Mouse (Mus musculus): ENCODE results near the gene Cdc42bpb.

Gene Cdc42bpb

GRCm38 (mm10) chr12:111377376-111377973 is at the start of gene Cdc42bpb:
Gene Cdc42bpb, minus strand, starts transcription at chr12:111377718.
- in situ Hi-C loops (cut with MboI, MseI), result no loop called here

DNA sequence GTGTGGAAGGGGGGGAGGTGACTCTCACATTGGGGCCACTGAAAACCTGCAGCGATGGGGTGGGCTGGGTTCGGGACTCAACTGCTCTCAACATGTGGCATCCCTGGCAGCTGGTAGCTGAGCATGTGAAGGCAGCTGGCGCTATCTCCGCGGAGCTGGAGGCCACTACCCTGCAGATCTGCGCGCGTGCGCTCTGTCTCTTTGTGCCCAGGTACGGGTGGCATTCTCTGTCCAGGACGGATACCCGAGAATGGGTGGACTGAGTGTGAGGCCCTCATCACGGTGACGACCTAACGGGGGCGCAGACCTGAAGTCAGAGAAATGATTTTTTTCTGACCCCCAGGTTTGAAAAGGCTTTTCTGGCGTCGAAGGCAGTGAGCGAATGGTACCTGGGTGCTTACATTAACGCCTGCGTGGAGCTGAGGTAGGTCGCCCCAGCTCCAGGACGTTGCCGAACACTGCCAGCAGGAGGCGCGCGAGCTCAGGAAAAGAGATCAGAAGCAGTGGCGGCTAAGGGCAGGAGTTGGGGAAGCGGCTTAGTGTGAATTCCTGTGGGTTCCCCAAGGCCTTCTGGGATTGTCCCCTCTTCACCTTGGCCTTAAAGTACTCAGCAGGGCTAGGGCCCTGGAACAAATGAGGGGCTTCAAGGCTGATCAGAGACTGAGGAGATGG is 48.4 kb upstream of the Cdc42bpb start:
- in situ Hi-C loops (cut with MboI, MseI), result no loop called here

GRCm38 (mm10) chr12:111425258-111425657 is 47.7 kb upstream of the Cdc42bpb start:
- in situ Hi-C loops (cut with MboI, MseI), result no loop called here

DNA sequence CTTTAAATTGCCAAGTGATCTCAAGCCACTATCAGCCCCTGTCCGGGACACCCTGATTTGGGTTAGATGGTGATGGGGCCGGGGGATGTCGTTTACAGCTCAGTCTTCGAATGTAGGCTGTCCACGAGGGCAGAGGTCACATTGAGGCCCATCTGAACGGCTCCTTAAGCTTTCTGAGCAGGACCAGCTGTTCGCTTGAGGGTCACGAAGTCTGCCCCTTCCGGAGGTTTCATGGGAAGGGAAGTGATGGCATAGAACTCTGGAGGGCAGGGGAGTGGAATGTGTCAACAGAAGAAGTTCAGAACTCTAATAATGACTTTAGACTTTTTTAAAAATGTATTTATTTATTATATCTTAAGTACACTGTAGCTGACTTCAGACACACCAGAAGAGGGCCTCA is 47.0 kb upstream of the Cdc42bpb start:
- in situ Hi-C loops (cut with MboI, MseI), result loop anchor here (5.0 kb wide), 1 partner anchor 33 kb away; no protein-coding TSS in a partner anchor

- in situ Hi-C loops (cut with MboI, MseI), result loop anchor here (5.0 kb wide), 1 partner anchor 34 kb away; no protein-coding TSS in a partner anchor
Measured at GRCm38 (mm10) chr12:111423570-111424129, 46.1 kb upstream of the Cdc42bpb start.

GRCm38 (mm10) chr12:111422852-111423251 is 45.3 kb upstream of the Cdc42bpb start:
- in situ Hi-C loops (cut with MboI, MseI), result loop anchor here (5.0 kb wide), 1 partner anchor 34 kb away; no protein-coding TSS in a partner anchor

DNA sequence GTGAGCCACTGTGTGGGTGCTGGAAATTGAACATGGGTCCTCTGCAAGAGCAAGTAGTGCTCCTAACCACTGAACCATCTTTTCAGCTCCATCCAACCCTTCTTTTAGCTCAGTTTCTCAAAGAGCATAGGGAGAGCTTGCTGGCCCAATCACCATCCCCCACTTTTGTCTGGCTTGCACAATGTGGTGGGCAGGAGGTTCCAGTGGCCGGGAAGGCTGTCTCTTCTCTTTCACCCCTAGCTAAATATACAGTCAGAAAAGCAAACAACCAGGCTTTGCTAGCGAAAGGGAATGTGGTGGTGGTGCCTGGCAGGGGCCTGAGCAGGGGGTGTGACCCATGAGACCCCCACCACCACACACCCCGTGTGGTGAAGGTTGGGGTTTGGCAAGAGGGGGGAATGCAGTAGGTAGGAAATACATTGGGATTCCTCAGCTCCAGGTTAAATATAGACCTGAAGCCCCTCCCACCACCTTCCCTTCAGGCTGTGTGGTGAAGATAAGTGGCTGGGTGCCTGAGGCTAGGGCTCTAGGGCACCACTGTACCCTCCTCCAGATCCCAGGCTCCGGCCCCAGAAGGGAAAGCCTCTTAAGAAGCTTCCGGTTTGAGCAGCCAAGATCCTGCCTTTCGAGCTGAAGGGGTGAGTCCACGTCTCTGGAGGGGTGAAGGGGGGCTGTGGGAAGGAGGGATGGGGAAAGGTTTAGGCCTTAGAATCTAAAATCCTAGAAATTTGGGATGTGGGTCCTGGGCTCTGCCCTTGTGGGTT is 43.6 kb upstream of the Cdc42bpb start:
- in situ Hi-C loops (cut with MboI, MseI), result loop anchor here (5.0 kb wide), 1 partner anchor 36 kb away; no protein-coding TSS in a partner anchor

DNA sequence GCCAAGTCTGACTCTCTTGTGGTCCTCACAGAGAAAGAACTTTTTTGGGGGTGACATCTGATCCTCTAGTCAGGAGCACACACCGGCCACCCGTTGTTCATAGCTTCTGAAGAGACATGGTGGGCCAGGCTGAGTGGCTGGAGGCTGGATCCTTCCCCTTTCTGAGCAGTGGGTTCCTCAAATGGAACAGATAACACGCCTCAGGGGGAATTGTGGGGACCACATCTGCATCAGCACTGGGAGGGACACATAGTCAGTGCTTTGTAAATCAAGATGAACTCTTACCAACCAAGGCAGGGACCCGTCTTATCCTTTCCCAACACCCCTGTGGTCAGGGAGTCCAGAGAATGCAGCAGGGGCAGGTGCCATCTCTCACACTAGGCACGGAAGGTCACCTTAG is 42.4 kb upstream of the Cdc42bpb start:
- in situ Hi-C loops (cut with MboI, MseI), result loop anchor here (5.0 kb wide), 1 partner anchor 37 kb away; no protein-coding TSS in a partner anchor

DNA sequence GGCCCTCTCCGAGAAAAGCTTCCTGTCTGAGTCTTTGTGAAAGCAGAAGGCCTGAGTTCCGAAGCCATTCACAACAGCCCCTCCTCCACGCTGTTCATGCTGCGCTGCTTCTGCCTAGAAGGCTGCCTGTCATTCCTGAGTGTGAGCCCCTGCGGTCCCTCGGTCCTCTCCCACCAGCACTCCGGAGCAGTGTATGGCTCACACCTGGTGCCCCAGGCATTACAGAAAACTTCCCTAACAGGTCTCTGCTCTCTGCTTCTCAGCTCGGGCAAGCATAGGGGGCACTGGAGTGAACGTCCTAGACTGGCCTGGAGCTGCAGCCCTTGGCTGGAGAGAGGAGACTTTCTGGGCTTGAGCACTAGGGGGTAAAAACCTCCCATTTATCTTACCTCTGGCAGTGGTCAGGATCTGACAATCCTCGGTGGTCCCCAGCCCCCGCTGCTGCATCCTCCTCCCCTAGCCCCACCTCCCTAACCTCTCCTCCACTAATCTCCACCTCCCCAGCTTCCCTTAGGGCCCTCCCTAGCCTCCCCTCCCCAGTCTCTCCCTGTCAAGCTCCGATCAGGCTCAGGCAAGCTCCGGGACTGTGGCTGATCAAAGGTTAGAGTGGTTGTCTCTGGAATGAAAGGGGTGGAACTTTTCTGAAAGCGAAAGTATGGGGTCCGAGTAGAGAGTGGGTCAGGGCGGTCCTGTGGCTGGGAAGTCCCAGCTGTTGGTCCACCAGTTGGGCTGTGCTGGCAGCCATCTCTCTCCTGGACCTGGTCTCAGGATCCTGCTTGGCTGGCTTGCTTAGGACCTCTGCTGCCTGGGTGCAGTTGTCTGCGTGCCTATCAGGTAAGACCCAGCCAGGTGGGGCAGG is 39.6 kb upstream of the Cdc42bpb start, which contains the start of gene Exoc3l4:
Gene Exoc3l4, plus strand, starts transcription at position 97 of the 859 bp plus-strand sequence.
- in situ Hi-C loops (cut with MboI, MseI), result no loop called here

DNA sequence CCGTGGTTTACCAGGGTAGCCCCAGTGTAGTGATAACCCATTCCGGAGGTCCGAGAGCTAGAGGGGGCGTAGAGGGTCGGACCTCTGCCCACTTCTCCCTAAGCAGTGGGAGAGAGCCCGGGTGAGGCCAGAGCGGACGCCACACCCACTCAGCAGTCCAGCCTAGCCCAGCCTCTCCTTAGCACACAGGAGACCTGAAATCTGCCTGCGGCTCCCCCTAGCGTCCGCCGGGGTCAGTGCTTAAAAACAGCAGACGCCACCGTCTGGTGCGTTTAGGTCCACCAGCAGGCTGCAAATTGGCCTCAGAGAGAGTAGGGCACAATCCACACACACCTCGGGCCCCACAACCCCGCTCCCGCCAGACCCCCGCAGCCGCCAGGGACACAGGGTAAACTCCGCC is 35.8 kb upstream of the Cdc42bpb start:
- in situ Hi-C loops (cut with MboI, MseI), result no loop called here

GRCm38 (mm10) chr12:111412581-111413284 is 35.2 kb upstream of the Cdc42bpb start:
- in situ Hi-C loops (cut with MboI, MseI), result no loop called here

- in situ Hi-C loops (cut with MboI, MseI), result no loop called here
Measured at GRCm38 (mm10) chr12:111411631-111412355, 34.3 kb upstream of the Cdc42bpb start.

- in situ Hi-C loops (cut with MboI, MseI), result no loop called here
Measured at GRCm38 (mm10) chr12:111409583-111409982, 32.1 kb upstream of the Cdc42bpb start.

GRCm38 (mm10) chr12:111406622-111407021 is 29.1 kb upstream of the Cdc42bpb start, which contains the start of gene Lbhd2:
Gene Lbhd2, plus strand, starts transcription at chr12:111406809.
- in situ Hi-C loops (cut with MboI, MseI), result no loop called here

DNA sequence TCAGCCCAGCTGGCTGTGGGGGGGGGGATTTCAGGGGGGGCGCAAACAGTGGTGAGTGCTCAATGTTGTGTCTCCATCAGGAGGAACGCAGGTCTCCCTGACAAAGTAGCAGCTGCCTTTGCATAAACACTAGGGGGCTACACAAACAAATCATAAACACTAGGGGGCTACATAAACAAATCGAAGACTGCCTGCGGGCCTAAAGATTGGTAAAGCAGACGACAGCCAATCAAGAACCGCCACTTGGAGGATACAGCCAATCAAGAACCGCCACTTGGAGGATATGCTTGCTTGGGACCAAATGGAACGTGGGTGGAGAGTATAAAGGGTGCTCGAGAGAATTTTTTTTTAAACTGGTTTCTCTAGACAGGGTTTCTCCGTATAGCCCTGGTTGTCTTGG is 27.4 kb upstream of the Cdc42bpb start:
- in situ Hi-C loops (cut with MboI, MseI), result no loop called here

GRCm38 (mm10) chr12:111401454-111402184 is 24.1 kb upstream of the Cdc42bpb start:
- in situ Hi-C loops (cut with MboI, MseI), result no loop called here

GRCm38 (mm10) chr12:111396997-111397396 is 19.5 kb upstream of the Cdc42bpb start:
- in situ Hi-C loops (cut with MboI, MseI), result no loop called here

- in situ Hi-C loops (cut with MboI, MseI), result no loop called here
Measured at GRCm38 (mm10) chr12:111394008-111394407, 16.5 kb upstream of the Cdc42bpb start.

GRCm38 (mm10) chr12:111387146-111387545 is 9.6 kb upstream of the Cdc42bpb start:
- in situ Hi-C loops (cut with MboI, MseI), result no loop called here

Data from regulatory T cell (primary cell).